Mouse (Mus musculus): Measurements from ENCODE around the gene Npr2.

Npr2 gene

GRCm38 (mm10) chr4:43629106-43629817 lies 2.5 kb upstream of the Npr2 start:
- DNase-seq (ENCODE audit: low read depth, low spot score) = peak; percentile 49

- peak; percentile 83 for DNase-seq (ENCODE audit: low read depth, low spot score)
Observed at GRCm38 (mm10) chr4:43630030-43630581, 1.6 kb upstream of the Npr2 start.

GRCm38 (mm10) chr4:43630671-43631045 lies 1.1 kb upstream of the Npr2 start:
- DNase-seq (ENCODE audit: low read depth, low spot score) = no peak

- DNase-seq (ENCODE audit: low read depth, low spot score) = no peak
Observed at GRCm38 (mm10) chr4:43631956-43632920, 503 bp downstream of the Npr2 start.

GRCm38 (mm10) chr4:43633296-43633695 lies 1.6 kb downstream of the Npr2 start:
- DNase-seq (ENCODE audit: low read depth, low spot score) = no peak

- no peak for DNase-seq (ENCODE audit: low read depth, low spot score)
Observed at GRCm38 (mm10) chr4:43633736-43634135, 2.0 kb downstream of the Npr2 start.

- no peak for DNase-seq (ENCODE audit: low read depth, low spot score)
Observed at GRCm38 (mm10) chr4:43634621-43635374, 3.1 kb downstream of the Npr2 start.

- no peak for DNase-seq (ENCODE audit: low read depth, low spot score)
Observed at GRCm38 (mm10) chr4:43636751-43637150, 5.0 kb downstream of the Npr2 start.

GRCm38 (mm10) chr4:43640076-43640475 lies 8.3 kb downstream of the Npr2 start:
- no peak for DNase-seq (ENCODE audit: low read depth, low spot score)

GRCm38 (mm10) chr4:43640491-43640890 lies 8.8 kb downstream of the Npr2 start:
- DNase-seq (ENCODE audit: low read depth, low spot score) = no peak

GRCm38 (mm10) chr4:43649783-43650182 lies 18.0 kb downstream of the Npr2 start:
- no peak for DNase-seq (ENCODE audit: low read depth, low spot score)

- DNase-seq (ENCODE audit: low read depth, low spot score) = no peak
Observed at GRCm38 (mm10) chr4:43652726-43653125, 21.0 kb downstream of the Npr2 start.

- DNase-seq (ENCODE audit: low read depth, low spot score) = no peak
Observed at GRCm38 (mm10) chr4:43653161-43654015, 21.7 kb downstream of the Npr2 start, which contains the start of gene Spag8. Gene Spag8 (minus strand): TSS chr4:43653594.

- no peak for DNase-seq (ENCODE audit: low read depth, low spot score)
Observed at GRCm38 (mm10) chr4:43655656-43656338, 24.1 kb downstream of the Npr2 start.

- peak; percentile 96 for DNase-seq (ENCODE audit: low read depth, low spot score)
Observed at GRCm38 (mm10) chr4:43656339-43657109, 24.8 kb downstream of the Npr2 start, which contains the start of gene Hint2. Gene Hint2 (minus strand): TSS chr4:43656466.

- no peak for DNase-seq (ENCODE audit: low read depth, low spot score)
Observed at GRCm38 (mm10) chr4:43657146-43657545, 25.4 kb downstream of the Npr2 start.

GRCm38 (mm10) chr4:43666412-43666811 lies 34.7 kb downstream of the Npr2 start:
- DNase-seq (ENCODE audit: low read depth, low spot score) = no peak

GRCm38 (mm10) chr4:43668782-43669427 lies 37.2 kb downstream of the Npr2 start, which contains the start of the genes Tmem8b and Fam221b:
Gene Tmem8b (plus strand): TSS chr4:43668971.
Gene Fam221b (minus strand): TSS chr4:43669145.
- DNase-seq (ENCODE audit: low read depth, low spot score) = peak; percentile 74

GRCm38 (mm10) chr4:43669428-43669794 lies 37.7 kb downstream of the Npr2 start:
- DNase-seq (ENCODE audit: low read depth, low spot score) = no peak
